Mouse (Mus musculus) lung, embryonic 14.5 days (tissue): ENCODE measurements around the gene Susd3. TPM values are rescaled to one million over a fixed set of nuclear protein-coding genes. Genes with fewer than 3 reads are reported as not detected.

Experiments
- ATAC-seq: fragments of 200-750 bp; cut with Nextera tagmentation; 2 replicates; pipeline ENCODE4 v1.8.0; 2017; ENCODE audit warnings: mild to moderate bottlenecking, moderate TSS enrichment, moderate library complexity; ENCODE audit not compliant: insufficient read depth
- DNase-seq: peaks from one replicate; pipeline ENCODE4 v3.0.0-alpha.2; 2015
- H3K27ac ChIP-seq: fragments of 300-500 bp; sonication (generic); 2 replicates; pipeline ENCODE4 v1.5.1; 2014; ENCODE audit warnings: low read depth, mild to moderate bottlenecking, moderate library complexity
- H3K27me3 ChIP-seq: fragments of 300-500 bp; sonication (generic); 2 replicates; pipeline ENCODE4 v1.6.1; 2014; ENCODE audit warnings: low read length, control low read depth; ENCODE audit not compliant: insufficient read depth
- H3K36me3 ChIP-seq: fragments of 300-500 bp; sonication (generic); 2 replicates; pipeline ENCODE4 v1.6.1; 2014; ENCODE audit warnings: control low read depth; ENCODE audit not compliant: insufficient read depth
- H3K4me1 ChIP-seq: fragments of 300-500 bp; sonication (generic); 2 replicates; pipeline ENCODE4 v1.6.1; 2014; ENCODE audit warnings: antibody characterized with exemption, control low read depth; ENCODE audit not compliant: insufficient read depth
- H3K4me2 ChIP-seq: fragments of 300-500 bp; sonication (generic); 2 replicates; pipeline ENCODE4 v1.6.1; 2014; ENCODE audit warnings: mild to moderate bottlenecking
- H3K4me3 ChIP-seq: fragments of 300-500 bp; sonication (generic); 2 replicates; pipeline ENCODE4 v1.5.1; 2014; ENCODE audit warnings: low read depth, low read length
- H3K9ac ChIP-seq: fragments of 300-500 bp; sonication (generic); 2 replicates; pipeline ENCODE4 v1.6.1; 2014
- H3K9me3 ChIP-seq: fragments of 300-500 bp; sonication (generic); 2 replicates; pipeline ENCODE4 v1.6.1; 2016; ENCODE audit warnings: low read depth, low read length, control low read depth
- CTCF ChIP-seq: IDR thresholded peaks from 2 replicates; pipeline ENCODE4 v1.5.1; 2016; ENCODE audit warnings: antibody characterized with exemption, low read depth
- WGBS: fragments of 180-500 bp; shearing (Covaris S2); extraction: QIAGEN DNeasy Blood & Tissue Kit; methylation state at CpG from one replicate; pipeline ENCODE4 v1.1.7; 2014; 5-methylcytosine and 5-hydroxymethylcytosine counted together
- polyA plus RNA-seq: library from polyadenylated mRNA; unstranded; fragments of >200 nt; fragmentation: Nextera tagmentation; extraction: Ambion mirVana; gene quantifications from 2 replicates; pipeline ENCODE4 v1.2.1, GENCODE M21; 2014

Gene Susd3
- polyA plus RNA-seq, 1 experiment from 2014 or later = 1.7 TPM

DNA sequence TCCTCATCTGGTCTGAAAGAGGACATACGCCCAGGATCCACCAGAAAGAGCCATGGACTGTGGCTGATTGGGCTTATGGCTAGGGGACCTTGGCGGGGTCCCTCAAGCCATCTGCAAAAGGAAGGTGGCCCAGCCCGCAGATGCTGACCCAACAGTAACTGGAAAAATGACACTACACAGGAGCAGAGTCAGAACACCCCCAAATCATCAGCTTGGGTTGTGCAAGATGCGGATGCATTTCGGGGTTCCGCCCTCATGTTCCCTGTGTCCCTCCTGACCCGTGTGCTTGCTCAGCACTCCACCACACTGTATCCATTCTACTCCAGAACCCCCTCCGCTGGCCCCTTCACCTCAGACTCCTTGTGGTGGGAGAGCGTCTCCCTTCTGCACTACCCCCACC lies 49.8 kb downstream of the Susd3 start:
- H3K4me1 ChIP-seq = no peaks in the 10 kb centered on the region
- peaks cover 10% of the 10 kb centered on the region; the same call in 1 of the 2 replicates for H3K36me3 ChIP-seq
- ATAC-seq (no peak), DNase-seq (no peak)
- no peak overlapping the region for H3K27ac ChIP-seq
- WGBS = 85% methylated on average over 9 of the region's 9 CpGs
- no peak overlapping the region for H3K9ac ChIP-seq
- no peaks in the 10 kb centered on the region for H3K27me3 ChIP-seq
- no peak overlapping the region for H3K4me2 ChIP-seq
- no peak for TF ChIP-seq CTCF
- no peak overlapping the region for H3K4me3 ChIP-seq
- H3K9me3 ChIP-seq = no peaks in the 10 kb centered on the region

DNA sequence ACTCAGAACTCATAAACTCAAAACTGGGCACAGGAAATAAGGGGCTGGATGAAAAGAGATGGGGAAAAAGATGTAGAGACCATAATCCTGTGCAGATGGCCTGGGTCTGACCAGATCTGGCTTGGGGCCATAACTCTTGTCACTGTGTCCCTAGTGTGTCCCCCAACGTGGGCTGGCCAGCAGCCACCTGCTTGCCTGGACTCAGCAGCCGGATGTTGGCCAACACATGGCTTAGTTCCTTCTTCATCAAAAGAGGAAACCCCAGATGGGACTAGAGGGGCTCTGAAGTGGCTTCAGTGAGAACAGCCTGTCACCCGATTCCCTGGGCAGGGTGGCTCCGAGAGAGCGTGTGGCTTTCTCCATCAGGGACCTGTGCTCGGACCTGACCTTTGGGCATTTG lies 51.7 kb downstream of the Susd3 start:
- Histone ChIP-seq H3K9me3 (no peaks in the 10 kb centered on the region), H3K4me1 (no peaks in the 10 kb centered on the region), H3K36me3 (peaks cover 5% of the 10 kb centered on the region; the same call in 1 of the 2 replicates), H3K27me3 (no peaks in the 10 kb centered on the region), H3K4me3 (no peak overlapping the region), H3K9ac (no peak overlapping the region), H3K27ac (no peak overlapping the region), H3K4me2 (no peak overlapping the region)
- no peak for TF ChIP-seq CTCF
- DNase-seq (no peak), ATAC-seq (no peak)
- 74% methylated on average over 6 of the region's 6 CpGs for WGBS

- 83% methylated on average over 5 of the region's 5 CpGs for WGBS
- peaks cover 5% of the 10 kb centered on the region; the same call in 1 of the 2 replicates for H3K36me3 ChIP-seq
- no peak for DNase-seq
- ATAC-seq = no peak
- H3K4me3 ChIP-seq = no peak overlapping the region
- no peak for TF ChIP-seq CTCF
- H3K27ac ChIP-seq = no peak overlapping the region
- H3K4me1 ChIP-seq = no peaks in the 10 kb centered on the region
- no peaks in the 10 kb centered on the region for H3K9me3 ChIP-seq
- no peak overlapping the region for H3K4me2 ChIP-seq
- no peaks in the 10 kb centered on the region for H3K27me3 ChIP-seq
- no peak overlapping the region for H3K9ac ChIP-seq
Observed at GRCm38 (mm10) chr13:49196211-49196610, 52.3 kb downstream of the Susd3 start.

- no peaks in the 10 kb centered on the region for H3K9me3 ChIP-seq
- no peaks in the 10 kb centered on the region for H3K27me3 ChIP-seq
- DNase-seq = no peak
- TF ChIP-seq CTCF = no peak
- H3K4me2 ChIP-seq = no peak overlapping the region
- H3K27ac ChIP-seq = no peak overlapping the region
- no peaks in the 10 kb centered on the region for H3K4me1 ChIP-seq
- no peak overlapping the region for H3K4me3 ChIP-seq
- no peak for ATAC-seq
- no peak overlapping the region for H3K9ac ChIP-seq
- 85% methylated on average over 7 of the region's 7 CpGs for WGBS
- peaks cover 5% of the 10 kb centered on the region; the same call in 1 of the 2 replicates for H3K36me3 ChIP-seq
Observed at GRCm38 (mm10) chr13:49195651-49196050, 52.9 kb downstream of the Susd3 start.

- TF ChIP-seq CTCF = no peak
- Histone ChIP-seq H3K36me3 (peaks cover 5% of the 10 kb centered on the region; the same call in 1 of the 2 replicates), H3K27ac (no peak overlapping the region), H3K9me3 (no peaks in the 10 kb centered on the region), H3K27me3 (no peaks in the 10 kb centered on the region), H3K4me2 (no peak overlapping the region), H3K9ac (no peak overlapping the region), H3K4me1 (no peaks in the 10 kb centered on the region), H3K4me3 (no peak overlapping the region)
- DNase-seq = no peak
- 95% methylated on average over 13 of the region's 13 CpGs for WGBS
- ATAC-seq = no peak
Observed at GRCm38 (mm10) chr13:49194811-49195210, 53.7 kb downstream of the Susd3 start.

- no peak overlapping the region for H3K27ac ChIP-seq
- TF ChIP-seq CTCF = no peak
- DNase-seq = no peak
- WGBS = 91% methylated on average over 17 of the region's 17 CpGs
- ATAC-seq = no peak
- no peak overlapping the region for H3K4me2 ChIP-seq
- H3K9me3 ChIP-seq = no peaks in the 10 kb centered on the region
- H3K9ac ChIP-seq = no peak overlapping the region
- H3K27me3 ChIP-seq = no peaks in the 10 kb centered on the region
- H3K4me1 ChIP-seq = no peaks in the 10 kb centered on the region
- no peak overlapping the region for H3K4me3 ChIP-seq
- peaks cover 5% of the 10 kb centered on the region; the same call in 1 of the 2 replicates for H3K36me3 ChIP-seq
Observed at GRCm38 (mm10) chr13:49193650-49194049, 54.9 kb downstream of the Susd3 start.

- H3K9me3 ChIP-seq = no peaks in the 10 kb centered on the region
- no peak for ATAC-seq
- peaks cover 5% of the 10 kb centered on the region; the same call in 1 of the 2 replicates for H3K36me3 ChIP-seq
- H3K4me1 ChIP-seq = peaks cover 8% of the 10 kb centered on the region; the same call in 1 of the 2 replicates
- no peak overlapping the region for H3K4me2 ChIP-seq
- no peaks in the 10 kb centered on the region for H3K27me3 ChIP-seq
- no peak for TF ChIP-seq CTCF
- H3K4me3 ChIP-seq = no peak overlapping the region
- no peak overlapping the region for H3K9ac ChIP-seq
- WGBS = 67% methylated on average over 16 of the region's 16 CpGs
- H3K27ac ChIP-seq = no peak overlapping the region
- no peak for DNase-seq
Observed at GRCm38 (mm10) chr13:49192156-49192855, 56.2 kb downstream of the Susd3 start.
